Mouse (Mus musculus): ENCODE results near the gene Tfap2d. TPM values are rescaled to one million over a fixed set of nuclear protein-coding genes. Genes with fewer than 3 reads are reported as not detected.

Tfap2d gene
- polyA plus RNA-seq, 1 experiment from 2014 or later, result not detected

- Histone ChIP-seq H3K4me3 (ENCODE audit: low read depth, low read length) (no peak overlapping the region), H3K9ac (replicated peaks) (no peak overlapping the region), H3K4me2 (ENCODE audit: low read depth, low read length) (no peak overlapping the region), H3K27ac (ENCODE audit: low read depth) (no peak overlapping the region), H3K27me3 (ENCODE audit: insufficient read depth, low read length) (0 out of 2 replicates have a peak, but pooled peaks cover 5% of the 10 kb centered on the region), H3K9me3 (ENCODE audit: low read length) (no peaks in the 10 kb centered on the region), H3K4me1 (ENCODE audit: insufficient read depth) (no peaks in the 10 kb centered on the region), H3K36me3 (replicated peaks; ENCODE audit: insufficient read depth, low read length) (no peaks in the 10 kb centered on the region)
- TF ChIP-seq EP300 (IDR thresholded peaks at IDR 0.05; ENCODE audit: low read depth), result no peak
- TF ChIP-seq CTCF (IDR thresholded peaks at IDR 0.05; ENCODE audit: low read depth), result no peak
- ATAC-seq (no peak), DNase-seq (no peak)
- 3% methylated on average over 22 of the region's 22 CpGs for WGBS (ENCODE audit: insufficient replicate concordance)
Observed at GRCm38 (mm10) chr1:19111020-19111419, 8.2 kb downstream of the Tfap2d start.

- H3K4me1 ChIP-seq (ENCODE audit: insufficient read depth), result no peaks in the 10 kb centered on the region
- no peaks in the 10 kb centered on the region for H3K27me3 ChIP-seq (ENCODE audit: insufficient read depth, low read length)
- DNase-seq (no peak), ATAC-seq (no peak)
- no peak overlapping the region for H3K4me2 ChIP-seq (ENCODE audit: low read depth, low read length)
- no peaks in the 10 kb centered on the region for H3K9me3 ChIP-seq (ENCODE audit: low read length)
- WGBS (ENCODE audit: insufficient replicate concordance), result 7% methylated on average over 4 of the region's 4 CpGs
- no peak for TF ChIP-seq EP300 (IDR thresholded peaks at IDR 0.05; ENCODE audit: low read depth)
- peak; percentile 63 for TF ChIP-seq CTCF (IDR thresholded peaks at IDR 0.05; ENCODE audit: low read depth)
- no peak overlapping the region for H3K9ac ChIP-seq (replicated peaks)
- no peaks in the 10 kb centered on the region for H3K36me3 ChIP-seq (replicated peaks; ENCODE audit: insufficient read depth, low read length)
- H3K4me3 ChIP-seq (ENCODE audit: low read depth, low read length), result no peak overlapping the region
- no peak overlapping the region for H3K27ac ChIP-seq (ENCODE audit: low read depth)
Observed at GRCm38 (mm10) chr1:19178742-19179397, 76.0 kb downstream of the Tfap2d start.

- H3K4me3 ChIP-seq (ENCODE audit: low read depth, low read length), result no peak overlapping the region
- ATAC-seq (no peak), DNase-seq (peak; percentile 46)
- no peaks in the 10 kb centered on the region for H3K4me1 ChIP-seq (ENCODE audit: insufficient read depth)
- H3K27me3 ChIP-seq (ENCODE audit: insufficient read depth, low read length), result peaks cover 32% of the 10 kb centered on the region
- no peak overlapping the region for H3K27ac ChIP-seq (ENCODE audit: low read depth)
- H3K9ac ChIP-seq (replicated peaks), result no peak overlapping the region
- H3K9me3 ChIP-seq (ENCODE audit: low read length), result no peaks in the 10 kb centered on the region
- H3K36me3 ChIP-seq (replicated peaks; ENCODE audit: insufficient read depth, low read length), result no peaks in the 10 kb centered on the region
- TF ChIP-seq EP300 (IDR thresholded peaks at IDR 0.05; ENCODE audit: low read depth) (no peak), CTCF (IDR thresholded peaks at IDR 0.05; ENCODE audit: low read depth) (peak; percentile 74)
- H3K4me2 ChIP-seq (ENCODE audit: low read depth, low read length), result peak overlapping the region; percentile 40; the same call in 1 of the 2 replicates
- WGBS (ENCODE audit: insufficient replicate concordance), result 3% methylated on average over 12 of the region's 12 CpGs
Observed at GRCm38 (mm10) chr1:19205649-19206048, 102.8 kb downstream of the Tfap2d start.

- DNase-seq (no peak), ATAC-seq (no peak)
- H3K4me3 ChIP-seq (ENCODE audit: low read depth, low read length), result no peak overlapping the region
- H3K27me3 ChIP-seq (ENCODE audit: insufficient read depth, low read length), result peaks cover 36% of the 10 kb centered on the region
- H3K9me3 ChIP-seq (ENCODE audit: low read length), result no peaks in the 10 kb centered on the region
- TF ChIP-seq CTCF (IDR thresholded peaks at IDR 0.05; ENCODE audit: low read depth), result peak; percentile 41
- TF ChIP-seq EP300 (IDR thresholded peaks at IDR 0.05; ENCODE audit: low read depth), result no peak
- WGBS (ENCODE audit: insufficient replicate concordance), result under 1% methylated on average over 7 of the region's 7 CpGs
- no peak overlapping the region for H3K4me2 ChIP-seq (ENCODE audit: low read depth, low read length)
- H3K9ac ChIP-seq (replicated peaks), result no peak overlapping the region
- no peak overlapping the region for H3K27ac ChIP-seq (ENCODE audit: low read depth)
- H3K4me1 ChIP-seq (ENCODE audit: insufficient read depth), result no peaks in the 10 kb centered on the region
- H3K36me3 ChIP-seq (replicated peaks; ENCODE audit: insufficient read depth, low read length), result no peaks in the 10 kb centered on the region
Observed at GRCm38 (mm10) chr1:19206194-19206593, 103.4 kb downstream of the Tfap2d start.

- TF ChIP-seq EP300 (IDR thresholded peaks at IDR 0.05; ENCODE audit: low read depth) (no peak), CTCF (IDR thresholded peaks at IDR 0.05; ENCODE audit: low read depth) (no peak)
- no peak overlapping the region for H3K4me2 ChIP-seq (ENCODE audit: low read depth, low read length)
- H3K4me1 ChIP-seq (ENCODE audit: insufficient read depth), result no peaks in the 10 kb centered on the region
- no peaks in the 10 kb centered on the region for H3K36me3 ChIP-seq (replicated peaks; ENCODE audit: insufficient read depth, low read length)
- no peak overlapping the region for H3K9ac ChIP-seq (replicated peaks)
- peaks cover 49% of the 10 kb centered on the region for H3K27me3 ChIP-seq (ENCODE audit: insufficient read depth, low read length)
- ATAC-seq, result no peak
- WGBS (ENCODE audit: insufficient replicate concordance), result 6% methylated on average over 4 of the region's 4 CpGs
- no peak for DNase-seq
- H3K27ac ChIP-seq (ENCODE audit: low read depth), result no peak overlapping the region
- H3K9me3 ChIP-seq (ENCODE audit: low read length), result no peaks in the 10 kb centered on the region
- H3K4me3 ChIP-seq (ENCODE audit: low read depth, low read length), result no peak overlapping the region
Observed at GRCm38 (mm10) chr1:19207611-19208010, 104.8 kb downstream of the Tfap2d start.

- Histone ChIP-seq H3K4me2 (ENCODE audit: low read depth, low read length) (peak within 1 kb of the TSS; percentile 45; the same call in 1 of the 2 replicates), H3K27ac (ENCODE audit: low read depth) (no peak within 1 kb of the TSS), H3K27me3 (ENCODE audit: insufficient read depth, low read length) (peaks cover 58% of the 10 kb centered on the region), H3K9ac (replicated peaks) (no peak within 1 kb of the TSS), H3K4me3 (ENCODE audit: low read depth, low read length) (0 out of 2 replicates have a peak within 1 kb of the TSS, but pooled peaks have one; percentile 17), H3K36me3 (replicated peaks; ENCODE audit: insufficient read depth, low read length) (no peaks in the 10 kb centered on the region), H3K4me1 (ENCODE audit: insufficient read depth) (no peaks in the 10 kb centered on the region), H3K9me3 (ENCODE audit: low read length) (no peaks in the 10 kb centered on the region)
- no peak for ATAC-seq
- TF ChIP-seq EP300 (IDR thresholded peaks at IDR 0.05; ENCODE audit: low read depth) (no peak), CTCF (IDR thresholded peaks at IDR 0.05; ENCODE audit: low read depth) (no peak)
- no peak for DNase-seq
- WGBS (ENCODE audit: insufficient replicate concordance), result 3% methylated on average over 26 of the region's 26 CpGs
Observed at GRCm38 (mm10) chr1:19208641-19209358, 106.0 kb downstream of the Tfap2d start, which contains the start of gene Tfap2b. Gene Tfap2b (plus strand): TSS chr1:19208914.
